Mouse (Mus musculus): ENCODE results near the gene Ttc17. TPM values are rescaled to one million over a fixed set of nuclear protein-coding genes. Genes with fewer than 3 reads are reported as not detected.

Gene Ttc17
- polyA plus RNA-seq, 1 experiment from 2014 or later, result 13.7 TPM

DNA sequence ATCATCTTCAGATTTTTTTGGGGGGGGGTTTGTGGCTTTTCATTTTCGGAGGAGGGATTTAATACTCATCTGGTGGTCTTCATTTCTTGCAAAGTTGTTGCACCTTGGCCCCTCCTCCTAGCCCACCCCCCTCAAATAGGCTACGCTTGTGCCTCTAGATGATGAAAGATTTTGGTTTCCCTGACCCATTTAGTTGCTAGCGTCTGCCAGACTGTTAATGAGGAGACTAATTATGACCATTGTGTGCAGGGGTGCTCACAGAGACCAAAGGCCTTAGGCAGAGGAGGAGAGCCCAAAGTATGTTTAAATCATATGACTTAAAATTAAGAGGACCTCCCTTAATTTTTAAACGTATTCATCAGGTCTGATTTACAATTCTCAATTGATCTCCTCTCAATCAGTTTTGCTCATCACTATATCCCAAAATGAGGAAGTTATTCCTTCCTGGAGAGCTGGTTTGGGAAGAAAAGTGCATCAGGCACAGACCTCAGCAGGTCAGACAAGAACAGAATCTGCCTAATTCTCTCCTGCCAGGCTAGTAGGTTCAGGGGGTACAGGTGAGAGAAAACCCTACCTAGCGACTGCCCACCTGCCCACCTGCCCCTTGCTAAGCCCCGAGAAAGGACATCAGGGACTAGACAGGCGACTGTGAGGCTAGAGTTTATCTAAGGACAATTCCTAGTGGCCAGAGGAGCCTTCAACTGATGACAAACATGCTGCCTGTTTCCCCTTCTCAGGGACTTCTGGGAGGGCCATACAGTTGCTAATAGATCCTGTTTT, 139.9 kb downstream of the Ttc17 start:
- no peak for DNase-seq (ENCODE audit: low spot score)
- ATAC-seq (replicated peaks; ENCODE audit: low FRiP score, low read depth), result no peak
- no peak overlapping the region for H3K4me3 ChIP-seq (replicated peaks; ENCODE audit: low read depth, low read length)
- WGBS, result 24% methylated on average over 7 of the region's 7 CpGs
- H3K36me3 ChIP-seq (ENCODE audit: insufficient read depth, low read length), result no peaks in the 10 kb centered on the region
- no peak overlapping the region for H3K9ac ChIP-seq (ENCODE audit: low read depth, low read length)
- H3K9me3 ChIP-seq (replicated peaks; ENCODE audit: low read length), result no peaks in the 10 kb centered on the region
- H3K27ac ChIP-seq, result no peak overlapping the region
- peaks cover 18% of the 10 kb centered on the region for H3K27me3 ChIP-seq (ENCODE audit: insufficient read depth, low read length)
- peaks cover 9% of the 10 kb centered on the region; the same call in 1 of the 2 replicates for H3K4me1 ChIP-seq (replicated peaks; ENCODE audit: insufficient read depth, low read length)
- TF ChIP-seq CTCF (IDR thresholded peaks at IDR 0.05; ENCODE audit: low read depth), result no peak
- H3K4me2 ChIP-seq (ENCODE audit: low read length), result no peak overlapping the region

- 7% methylated on average over 16 of the region's 16 CpGs for WGBS
- no peak overlapping the region for H3K27ac ChIP-seq
- peaks cover 18% of the 10 kb centered on the region for H3K27me3 ChIP-seq (ENCODE audit: insufficient read depth, low read length)
- H3K36me3 ChIP-seq (ENCODE audit: insufficient read depth, low read length), result no peaks in the 10 kb centered on the region
- peak overlapping the region; percentile 45 for H3K4me2 ChIP-seq (ENCODE audit: low read length)
- peaks cover 9% of the 10 kb centered on the region; the same call in 1 of the 2 replicates for H3K4me1 ChIP-seq (replicated peaks; ENCODE audit: insufficient read depth, low read length)
- no peak for TF ChIP-seq CTCF (IDR thresholded peaks at IDR 0.05; ENCODE audit: low read depth)
- H3K9me3 ChIP-seq (replicated peaks; ENCODE audit: low read length), result no peaks in the 10 kb centered on the region
- no peak overlapping the region for H3K9ac ChIP-seq (ENCODE audit: low read depth, low read length)
- DNase-seq (ENCODE audit: low spot score) (peak; percentile 25), ATAC-seq (replicated peaks; ENCODE audit: low FRiP score, low read depth) (no peak)
- H3K4me3 ChIP-seq (replicated peaks; ENCODE audit: low read depth, low read length), result peak overlapping the region; percentile 11; the same call in 1 of the 2 replicates
These were observed 141.0 kb downstream of the Ttc17 start for GRCm38 (mm10) chr2:94265221-94266191.

- ATAC-seq (replicated peaks; ENCODE audit: low FRiP score, low read depth) (no peak), DNase-seq (ENCODE audit: low spot score) (no peak)
- no peak overlapping the region for H3K9ac ChIP-seq (ENCODE audit: low read depth, low read length)
- no peaks in the 10 kb centered on the region for H3K9me3 ChIP-seq (replicated peaks; ENCODE audit: low read length)
- peaks cover 9% of the 10 kb centered on the region; the same call in 1 of the 2 replicates for H3K4me1 ChIP-seq (replicated peaks; ENCODE audit: insufficient read depth, low read length)
- peak overlapping the region; percentile 11; the same call in 1 of the 2 replicates for H3K4me3 ChIP-seq (replicated peaks; ENCODE audit: low read depth, low read length)
- peak overlapping the region; percentile 45 for H3K4me2 ChIP-seq (ENCODE audit: low read length)
- WGBS, result 1% methylated on average over 12 of the region's 12 CpGs
- H3K27me3 ChIP-seq (ENCODE audit: insufficient read depth, low read length), result peaks cover 18% of the 10 kb centered on the region
- H3K36me3 ChIP-seq (ENCODE audit: insufficient read depth, low read length), result no peaks in the 10 kb centered on the region
- H3K27ac ChIP-seq, result no peak overlapping the region
- no peak for TF ChIP-seq CTCF (IDR thresholded peaks at IDR 0.05; ENCODE audit: low read depth)
These were observed 141.8 kb downstream of the Ttc17 start for GRCm38 (mm10) chr2:94264631-94265098.

DNA sequence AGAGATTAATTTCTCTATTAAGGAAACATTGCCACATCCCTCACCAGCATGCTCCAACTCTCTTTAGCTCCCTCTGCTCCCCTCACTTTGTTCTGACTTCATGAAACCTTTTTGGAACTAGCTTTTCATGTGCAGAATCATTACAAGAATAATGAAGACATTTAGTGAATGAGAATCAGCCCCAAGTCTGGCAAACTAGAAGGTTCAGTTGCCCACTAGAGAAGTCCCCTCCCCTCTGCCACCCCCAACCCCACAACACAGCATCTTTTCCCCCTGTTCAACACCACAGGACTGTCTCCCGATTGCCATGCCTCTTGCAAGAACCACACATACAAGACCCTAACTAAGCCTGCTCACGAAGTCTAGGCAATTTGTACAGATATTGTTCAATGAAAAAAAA, 142.5 kb downstream of the Ttc17 start:
- Histone ChIP-seq H3K4me2 (ENCODE audit: low read length) (peak overlapping the region; percentile 45), H3K9me3 (replicated peaks; ENCODE audit: low read length) (no peaks in the 10 kb centered on the region), H3K36me3 (ENCODE audit: insufficient read depth, low read length) (no peaks in the 10 kb centered on the region), H3K27ac (no peak overlapping the region), H3K4me3 (replicated peaks; ENCODE audit: low read depth, low read length) (peak overlapping the region; percentile 11; the same call in 1 of the 2 replicates), H3K4me1 (replicated peaks; ENCODE audit: insufficient read depth, low read length) (peaks cover 9% of the 10 kb centered on the region; the same call in 1 of the 2 replicates), H3K9ac (ENCODE audit: low read depth, low read length) (no peak overlapping the region), H3K27me3 (ENCODE audit: insufficient read depth, low read length) (peaks cover 18% of the 10 kb centered on the region)
- ATAC-seq (replicated peaks; ENCODE audit: low FRiP score, low read depth) (no peak), DNase-seq (ENCODE audit: low spot score) (no peak)
- TF ChIP-seq CTCF (IDR thresholded peaks at IDR 0.05; ENCODE audit: low read depth), result no peak
- 4% methylated on average over 2 of the region's 2 CpGs for WGBS

DNA sequence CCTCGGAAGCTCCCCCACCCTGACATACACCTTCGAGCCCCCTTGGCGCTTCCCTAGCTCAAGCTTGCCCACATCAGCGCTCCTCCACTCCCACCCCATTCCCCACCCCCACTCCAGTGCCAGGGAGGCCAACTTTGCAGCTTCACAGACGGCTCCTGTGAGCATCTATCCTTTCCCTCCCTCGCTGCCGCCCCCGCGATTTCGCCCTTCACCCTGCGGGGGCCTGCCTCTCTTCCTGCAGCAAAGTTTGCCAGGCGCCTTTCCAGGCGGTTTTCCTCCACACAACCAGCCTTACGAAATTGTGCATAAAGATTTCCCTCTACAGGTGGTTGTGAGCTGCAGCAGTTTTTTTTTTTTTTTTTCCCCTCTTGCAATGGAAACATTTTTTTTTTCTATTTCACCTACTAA, 143.0 kb downstream of the Ttc17 start:
- TF ChIP-seq CTCF (IDR thresholded peaks at IDR 0.05; ENCODE audit: low read depth), result peak; percentile 39; the same call in 1 of the 2 replicates
- Histone ChIP-seq H3K9me3 (replicated peaks; ENCODE audit: low read length) (no peaks in the 10 kb centered on the region), H3K4me1 (replicated peaks; ENCODE audit: insufficient read depth, low read length) (peaks cover 9% of the 10 kb centered on the region; the same call in 1 of the 2 replicates), H3K4me2 (ENCODE audit: low read length) (peak overlapping the region; percentile 52), H3K36me3 (ENCODE audit: insufficient read depth, low read length) (no peaks in the 10 kb centered on the region), H3K27ac (no peak overlapping the region), H3K4me3 (replicated peaks; ENCODE audit: low read depth, low read length) (peak overlapping the region; percentile 17; the same call in 1 of the 2 replicates), H3K27me3 (ENCODE audit: insufficient read depth, low read length) (peaks cover 18% of the 10 kb centered on the region), H3K9ac (ENCODE audit: low read depth, low read length) (no peak overlapping the region)
- DNase-seq (ENCODE audit: low spot score) (peak; percentile 28), ATAC-seq (replicated peaks; ENCODE audit: low FRiP score, low read depth) (no peak; the same call in 1 of the 2 replicates)
- WGBS, result 1% methylated on average over 14 of the region's 14 CpGs
